Mouse (Mus musculus): Measurements from ENCODE around the gene Aqp5. TPM values are rescaled to one million over a fixed set of nuclear protein-coding genes. Genes with fewer than 3 reads are reported as not detected.

Gene Aqp5
- total and polyA plus RNA-seq, 3 experiments: not detected

- 0 out of 4 replicates have a peak, but pooled peaks cover 0 to 3% of the 10 kb centered on the region in 2 experiments for H3K4me1 ChIP-seq (ENCODE audit: control insufficient read depth in 1 of 2, insufficient read depth in 2 of 2, low read length in 2 of 2)
Observed at GRCm38 (mm10) chr15:99643832-99644231, 53.2 kb downstream of the Aqp5 start.

More at GRCm38 (mm10) chr15:99643832-99644231, 53.2 kb downstream of the Aqp5 start:
- Histone ChIP-seq H3K27ac (ENCODE audit: control insufficient read depth, low read depth, low read length) (no peak overlapping the region), H3K4me3 (ENCODE audit: control insufficient read depth in 1 of 2, insufficient read depth in 1 of 2, low read depth in 2 of 2, low read length in 2 of 2) (no peak overlapping the region), H3K79me2 (ENCODE audit: control insufficient read depth, insufficient read depth, low read length, poor library complexity) (peaks cover 47% of the 10 kb centered on the region), H3K9me3 (replicated peaks; ENCODE audit: insufficient read depth, low read length) (no peaks in the 10 kb centered on the region), H3K36me3 (ENCODE audit: control insufficient read depth in 1 of 2, insufficient read depth in 2 of 2, low read length in 2 of 2) (peaks cover 0 to 24% of the 10 kb centered on the region in 2 experiments; a peak in 3 of 4 replicates), H3K9ac (ENCODE audit: control insufficient read depth, low read depth, low read length, poor library complexity, severe bottlenecking) (no peak overlapping the region), H3K27me3 (ENCODE audit: control insufficient read depth in 1 of 2, insufficient read depth in 2 of 2, low read length in 2 of 2) (no peaks in the 10 kb centered on the region)
- TF ChIP-seq USF1 (IDR thresholded peaks at IDR 0.05; ENCODE audit: low read depth, low read length) (no peak), RCOR1 (IDR thresholded peaks at IDR 0.05; ENCODE audit: low read depth, low read length) (no peak), GABPA (IDR thresholded peaks at IDR 0.05; ENCODE audit: low read depth, low read length) (no peak), ZNF384 (IDR thresholded peaks at IDR 0.05; ENCODE audit: low read depth, low read length) (no peak), EP300 (IDR thresholded peaks at IDR 0.05; ENCODE audit: low read depth in 1 of 2, low read length in 2 of 2) (no peak), CHD1 (IDR thresholded peaks at IDR 0.05; ENCODE audit: low read depth, low read length) (no peak), GATA1 (IDR thresholded peaks at IDR 0.05; ENCODE audit: low read depth, low read length) (no peak)
- DNase-seq (ENCODE audit: low read depth, low spot score): no peak

Other genes with a start within 250 kb of the Aqp5 start
- 0.04 and 0.10 TPM in 2 replicates for gene Fmnl3, start 220.3 kb upstream of the Aqp5 start, total RNA-seq (2012; rRNA removed)
- gene Fmnl3, start 220.3 kb upstream of the Aqp5 start, polyA plus RNA-seq (2012; ENCODE audit: insufficient read depth in 1 of 2, insufficient read length in 2 of 2, low read depth in 1 of 2, low replicate concordance in 2 of 2, missing spikeins in 1 of 2): under 1 TPM in 1 of 2 experiments, not detected in 1; 0.06 TPM
- gene Tmbim6, start 197.9 kb upstream of the Aqp5 start, total RNA-seq (2012; rRNA removed): 216 and 243 TPM in 2 replicates
- gene Tmbim6, start 197.9 kb upstream of the Aqp5 start, polyA plus RNA-seq (2012; ENCODE audit: insufficient read depth in 1 of 2, insufficient read length in 2 of 2, low read depth in 1 of 2, low replicate concordance in 2 of 2, missing spikeins in 1 of 2): 100 to 1,000 TPM in 1 of 2 experiments, not detected in 1; 339 TPM
- 2.5 and 3.3 TPM in 2 replicates for gene Nckap5l, start 133.0 kb upstream of the Aqp5 start, total RNA-seq (2012; rRNA removed)
- gene Nckap5l, start 133.0 kb upstream of the Aqp5 start, polyA plus RNA-seq (2012; ENCODE audit: insufficient read depth in 1 of 2, insufficient read length in 2 of 2, low read depth in 1 of 2, low replicate concordance in 2 of 2, missing spikeins in 1 of 2): 10 to 100 TPM in 1 of 2 experiments, not detected in 1; 14.1 TPM
- 7.8 and 8.8 TPM in 2 replicates for gene Bcdin3d, start 116.1 kb upstream of the Aqp5 start, total RNA-seq (2012; rRNA removed)
- 10 to 100 TPM; 13.7 to 31.3 TPM for gene Bcdin3d, start 116.1 kb upstream of the Aqp5 start, polyA plus RNA-seq (2012; ENCODE audit: insufficient read depth in 1 of 2, insufficient read length in 2 of 2, low read depth in 1 of 2, low replicate concordance in 2 of 2, missing spikeins in 1 of 2)
- 0.08 and 0.10 TPM in 2 replicates for gene Faim2, start 62.6 kb upstream of the Aqp5 start, total RNA-seq (2012; rRNA removed)
- gene Faim2, start 62.6 kb upstream of the Aqp5 start, polyA plus RNA-seq (2012; ENCODE audit: insufficient read depth in 1 of 2, insufficient read length in 2 of 2, low read depth in 1 of 2, low replicate concordance in 2 of 2, missing spikeins in 1 of 2): under 1 TPM in 1 of 2 experiments, not detected in 1; 0.06 TPM
- not detected in 2 replicates for gene Aqp2, start 11.7 kb upstream of the Aqp5 start, total RNA-seq (2012; rRNA removed)
- not detected for gene Aqp2, start 11.7 kb upstream of the Aqp5 start, polyA plus RNA-seq (2012; ENCODE audit: insufficient read depth in 1 of 2, insufficient read length in 2 of 2, low read depth in 1 of 2, low replicate concordance in 2 of 2, missing spikeins in 1 of 2)
- not detected in 2 replicates for gene Aqp6, start 10.6 kb downstream of the Aqp5 start, total RNA-seq (2012; rRNA removed)
- gene Aqp6, start 10.6 kb downstream of the Aqp5 start, polyA plus RNA-seq (2012; ENCODE audit: insufficient read depth in 1 of 2, insufficient read length in 2 of 2, low read depth in 1 of 2, low replicate concordance in 2 of 2, missing spikeins in 1 of 2): not detected
- gene Racgap1, start 60.9 kb downstream of the Aqp5 start, total RNA-seq (2012; rRNA removed): 126 and 136 TPM in 2 replicates
- gene Racgap1, start 60.9 kb downstream of the Aqp5 start, polyA plus RNA-seq (2012; ENCODE audit: insufficient read depth in 1 of 2, insufficient read length in 2 of 2, low read depth in 1 of 2, low replicate concordance in 2 of 2, missing spikeins in 1 of 2): 100 to 1,000 TPM; 149 to 367 TPM
- gene Asic1, start 79.6 kb downstream of the Aqp5 start, total RNA-seq (2012; rRNA removed): 0.08 TPM in 1 of 2 replicates, not detected in the other
- gene Asic1, start 79.6 kb downstream of the Aqp5 start, polyA plus RNA-seq (2012; ENCODE audit: insufficient read depth in 1 of 2, insufficient read length in 2 of 2, low read depth in 1 of 2, low replicate concordance in 2 of 2, missing spikeins in 1 of 2): 1 to 10 TPM in 1 of 2 experiments, not detected in 1; 1.0 TPM
- gene Smarcd1, start 111.3 kb downstream of the Aqp5 start, total RNA-seq (2012; rRNA removed): 19.5 and 20.1 TPM in 2 replicates
- gene Smarcd1, start 111.3 kb downstream of the Aqp5 start, polyA plus RNA-seq (2012; ENCODE audit: insufficient read depth in 1 of 2, insufficient read length in 2 of 2, low read depth in 1 of 2, low replicate concordance in 2 of 2, missing spikeins in 1 of 2): 100 to 1,000 TPM in 1 of 2 experiments, 10 to 100 TPM in 1; 72.5 to 247 TPM
- gene Gm17349, start 114.7 kb downstream of the Aqp5 start, total RNA-seq (2012; rRNA removed): 1.7 and 2.1 TPM in 2 replicates
- not detected for gene Gm17349, start 114.7 kb downstream of the Aqp5 start, polyA plus RNA-seq (2012; ENCODE audit: insufficient read depth in 1 of 2, insufficient read length in 2 of 2, low read depth in 1 of 2, low replicate concordance in 2 of 2, missing spikeins in 1 of 2)
- gene Gpd1, start 126.7 kb downstream of the Aqp5 start, total RNA-seq (2012; rRNA removed): 0.13 and 0.23 TPM in 2 replicates
- under 1 TPM in 1 of 2 experiments, not detected in 1; 0.52 TPM for gene Gpd1, start 126.7 kb downstream of the Aqp5 start, polyA plus RNA-seq (2012; ENCODE audit: insufficient read depth in 1 of 2, insufficient read length in 2 of 2, low read depth in 1 of 2, low replicate concordance in 2 of 2, missing spikeins in 1 of 2)
- gene Cox14, start 134.8 kb downstream of the Aqp5 start, total RNA-seq (2012; rRNA removed): 117 and 125 TPM in 2 replicates
- gene Cox14, start 134.8 kb downstream of the Aqp5 start, polyA plus RNA-seq (2012; ENCODE audit: insufficient read depth in 1 of 2, insufficient read length in 2 of 2, low read depth in 1 of 2, low replicate concordance in 2 of 2, missing spikeins in 1 of 2): 100 to 1,000 TPM in 1 of 2 experiments, not detected in 1; 113 TPM
- 21.8 and 31.5 TPM in 2 replicates for gene Cers5, start 182.1 kb downstream of the Aqp5 start, total RNA-seq (2012; rRNA removed)
- 10 to 100 TPM in 1 of 2 experiments, not detected in 1; 43.5 TPM for gene Cers5, start 182.1 kb downstream of the Aqp5 start, polyA plus RNA-seq (2012; ENCODE audit: insufficient read depth in 1 of 2, insufficient read length in 2 of 2, low read depth in 1 of 2, low replicate concordance in 2 of 2, missing spikeins in 1 of 2)